Mouse (Mus musculus) left cerebral cortex, adult 8-10 months (tissue): ENCODE results near the gene Gm13283. TPM values are rescaled to one million over a fixed set of nuclear protein-coding genes. Genes with fewer than 3 reads are reported as not detected.
"Not testable (repeated sequence)": the region's sequence is repeated elsewhere in the genome, so short reads cannot be mapped to it uniquely, and the experiment has no call there.

Experiments used
- DNase-seq, 2 experiments: peaks; one replicate each; pipeline ENCODE4 v3.0.0; 2022; ENCODE audit warnings: low spot score in 2 of 2
- total RNA-seq, 4 experiments: library from RNA; stranded (reverse); gene quantifications; 2 replicates each; pipeline ENCODE4 v1.2.4; 2022

Gm13283 gene
- total RNA-seq, result not detected

- peak; percentile 18 to 55 for DNase-seq
These were observed at the start of gene Gm13283 for GRCm38 (mm10) chr4:88759610-88760268. TSS of gene Gm13283 (plus strand) at chr4:88760119.

GRCm38 (mm10) chr4:88714281-88714680 is 45.6 kb upstream of the Gm13283 start:
- DNase-seq, result no peak

- DNase-seq, result no peak
These were observed 44.9 kb upstream of the Gm13283 start for GRCm38 (mm10) chr4:88715059-88715458.

- DNase-seq, result no peak
These were observed 41.2 kb upstream of the Gm13283 start for GRCm38 (mm10) chr4:88718715-88719114.

GRCm38 (mm10) chr4:88721791-88722721 is 37.9 kb upstream of the Gm13283 start, which contains the start of the genes Gm26566 and Klhl9:
TSS of gene Gm26566 (plus strand) at chr4:88721805.
TSS of gene Klhl9 (minus strand) at chr4:88722465.
- peak; percentile 67 to 78 for DNase-seq

GRCm38 (mm10) chr4:88723497-88724090 is 36.3 kb upstream of the Gm13283 start:
- no peak for DNase-seq

- DNase-seq, result no peak
These were observed 33.2 kb upstream of the Gm13283 start for GRCm38 (mm10) chr4:88726727-88727126.

GRCm38 (mm10) chr4:88727324-88727723 is 32.6 kb upstream of the Gm13283 start:
- no peak for DNase-seq

GRCm38 (mm10) chr4:88738480-88738879 is 21.4 kb upstream of the Gm13283 start:
- peak in 1 of 2 experiments; percentile 58 for DNase-seq

- DNase-seq, result no peak
These were observed 20.9 kb upstream of the Gm13283 start for GRCm38 (mm10) chr4:88739036-88739435.

- no peak for DNase-seq
These were observed 18.5 kb upstream of the Gm13283 start for GRCm38 (mm10) chr4:88741426-88741825.

GRCm38 (mm10) chr4:88742771-88743371 is 17.0 kb upstream of the Gm13283 start:
- DNase-seq, result no peak

GRCm38 (mm10) chr4:88744207-88744606 is 15.7 kb upstream of the Gm13283 start:
- DNase-seq, result no peak

GRCm38 (mm10) chr4:88749926-88750325 is 10.0 kb upstream of the Gm13283 start:
- DNase-seq, result no peak

- peak; percentile 76 to 80 for DNase-seq
These were observed 5.0 kb upstream of the Gm13283 start, which contains the start of gene Gm13271 for GRCm38 (mm10) chr4:88754818-88755340. TSS of gene Gm13271 (plus strand) at chr4:88754868.

GRCm38 (mm10) chr4:88756581-88757513 is 3.1 kb upstream of the Gm13283 start:
- DNase-seq, result not testable (repeated sequence)

- peak; percentile 93 to 98 for DNase-seq
These were observed 2.3 kb upstream of the Gm13283 start for GRCm38 (mm10) chr4:88757628-88758031.

- DNase-seq, result peak; percentile 13 to 26
These were observed 1.2 kb upstream of the Gm13283 start for GRCm38 (mm10) chr4:88758751-88759150.

- DNase-seq, result peak; percentile 22 to 34
These were observed 512 bp downstream of the Gm13283 start for GRCm38 (mm10) chr4:88760431-88760830.

- peak; percentile 70 to 80 for DNase-seq
These were observed 1.9 kb downstream of the Gm13283 start for GRCm38 (mm10) chr4:88761776-88762175.
